In the genomic region with DNA sequence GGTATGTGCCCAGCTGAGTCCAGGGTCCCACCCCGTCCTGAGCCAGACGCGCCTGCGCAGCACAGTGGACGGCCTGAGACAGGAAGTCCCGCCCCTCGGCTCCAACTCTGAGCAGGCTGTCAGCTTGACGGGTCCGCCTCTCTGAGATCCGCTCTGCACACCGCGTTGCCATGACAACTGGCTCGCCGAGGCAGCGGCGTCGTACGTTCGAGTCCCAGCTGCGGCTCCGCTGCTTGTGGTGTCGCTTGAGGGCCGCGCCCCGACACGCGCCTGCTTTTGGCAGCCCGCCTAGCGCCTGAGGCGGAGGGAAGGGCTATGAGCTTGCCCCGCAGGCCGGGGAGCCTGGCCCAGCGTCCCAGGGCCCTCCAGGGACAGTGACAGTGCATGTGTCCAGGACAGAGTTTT, we compare ENCODE assay signal across 8 mouse cellular contexts. TPM values are rescaled to one million over a fixed set of nuclear protein-coding genes. Genes with fewer than 3 reads are reported as not detected.
DNase-seq lines count a peak whose midpoint lies in the region; ATAC-seq and TF ChIP-seq lines count a peak whose summit lies in the region.

No protein-coding gene starts in this region.

- DNase-seq in cerebellum, adult 11 months: peak; percentile 67
- peak; percentile 85 for DNase-seq in liver, embryonic 13.5 days
- DNase-seq in natural killer cell, adult 2 months (ENCODE audit: low spot score in 2 of 2): peak; percentile 82 to 84
- peak; percentile 91 for DNase-seq in splenic B cell, adult 2 months (ENCODE audit: low read depth, low spot score)

- no peaks in the 10 kb centered on the region for H3K36me3 ChIP-seq in heart, embryonic 11.5 days (ENCODE audit: control insufficient read depth, insufficient read depth, low read length)
- H3K36me3 ChIP-seq in kidney, embryonic 14.5 days (ENCODE audit: control insufficient read depth, insufficient read depth, low read length): no peaks in the 10 kb centered on the region
- H3K36me3 ChIP-seq in liver, embryonic 13.5 days: no peaks in the 10 kb centered on the region
- H3K36me3 ChIP-seq in splenic B cell, adult 2 months (ENCODE audit: control insufficient read depth, insufficient read depth, low read length, poor library complexity, severe bottlenecking): no peaks in the 10 kb centered on the region

- H3K4me3 ChIP-seq in embryonic fibroblast, embryonic 13.5 days (ENCODE audit: insufficient read depth, low read length): 0 out of 2 replicates have a peak overlapping the region, but pooled peaks have one; percentile 5
- H3K4me3 ChIP-seq in heart, embryonic 11.5 days (ENCODE audit: low read depth, low read length): peak overlapping the region; percentile 54
- peak overlapping the region; percentile 46 for H3K4me3 ChIP-seq in kidney, embryonic 14.5 days (ENCODE audit: low read length)
- peak overlapping the region; percentile 58 for H3K4me3 ChIP-seq in liver, embryonic 13.5 days (replicated peaks)

- TF ChIP-seq POLR2A in embryonic fibroblast, embryonic 13.5 days (IDR thresholded peaks at IDR 0.05; ENCODE audit: low read depth, low read length): no peak

- no peak for ATAC-seq in cerebellum, adult (ENCODE audit: insufficient number of reproducible peaks, low FRiP score, low TSS enrichment)
- ATAC-seq in heart, embryonic 11.5 days (replicated peaks; ENCODE audit: insufficient number of reproducible peaks, low FRiP score, low TSS enrichment): peak; percentile 90
- peak; percentile 98 for ATAC-seq in kidney, embryonic 14.5 days (ENCODE audit: low FRiP score, low TSS enrichment)
- ATAC-seq in liver, embryonic 13.5 days (ENCODE audit: low read depth): peak; percentile 96

- H3K9ac ChIP-seq in heart, embryonic 11.5 days (ENCODE audit: low read depth, low read length): peak overlapping the region; percentile 73
- peak overlapping the region; percentile 59; the same call in 1 of the 2 replicates for H3K9ac ChIP-seq in kidney, embryonic 14.5 days (ENCODE audit: low read depth, low read length)
- peak overlapping the region; percentile 62 for H3K9ac ChIP-seq in liver, embryonic 13.5 days

- TF ChIP-seq CTCF in embryonic fibroblast, embryonic 13.5 days (IDR thresholded peaks at IDR 0.05; ENCODE audit: borderline replicate concordance, insufficient read depth, low read length): no peak

- H3K27ac ChIP-seq in embryonic fibroblast, embryonic 13.5 days (ENCODE audit: insufficient read depth, low read length): no peak overlapping the region
- H3K27ac ChIP-seq in heart, embryonic 11.5 days (ENCODE audit: low read depth, low read length): no peak overlapping the region
- no peak overlapping the region for H3K27ac ChIP-seq in kidney, embryonic 14.5 days (ENCODE audit: low read depth, low read length)
- H3K27ac ChIP-seq in liver, embryonic 13.5 days: no peak overlapping the region

- no peaks in the 10 kb centered on the region for H3K4me1 ChIP-seq in embryonic fibroblast, embryonic 13.5 days (ENCODE audit: control insufficient read depth, insufficient read depth, low read length)
- no peaks in the 10 kb centered on the region; the same call in 1 of the 2 replicates for H3K4me1 ChIP-seq in heart, embryonic 11.5 days (ENCODE audit: control insufficient read depth, insufficient read depth, low read length)
- 0 out of 2 replicates have a peak, but pooled peaks cover 4% of the 10 kb centered on the region for H3K4me1 ChIP-seq in kidney, embryonic 14.5 days (ENCODE audit: control insufficient read depth, insufficient read depth, low read length)
- H3K4me1 ChIP-seq in liver, embryonic 13.5 days (replicated peaks): peaks cover 7% of the 10 kb centered on the region

- no peaks in the 10 kb centered on the region for H3K9me3 ChIP-seq in heart, embryonic 11.5 days (replicated peaks; ENCODE audit: control insufficient read depth, low read length)
- H3K9me3 ChIP-seq in kidney, embryonic 14.5 days (ENCODE audit: control insufficient read depth, low read length): no peaks in the 10 kb centered on the region
- no peaks in the 10 kb centered on the region for H3K9me3 ChIP-seq in liver, embryonic 13.5 days (replicated peaks)

- H3K27me3 ChIP-seq in heart, embryonic 11.5 days (ENCODE audit: control insufficient read depth, insufficient read depth, low read length): no peaks in the 10 kb centered on the region
- H3K27me3 ChIP-seq in kidney, embryonic 14.5 days (ENCODE audit: control insufficient read depth, insufficient read depth, low read length): no peaks in the 10 kb centered on the region
- H3K27me3 ChIP-seq in liver, embryonic 13.5 days: no peaks in the 10 kb centered on the region; the same call in 1 of the 2 replicates
- H3K27me3 ChIP-seq in splenic B cell, adult 2 months (ENCODE audit: control insufficient read depth, insufficient read depth, low read length, poor library complexity, severe bottlenecking): no peaks in the 10 kb centered on the region

- H3K4me2 ChIP-seq in heart, embryonic 11.5 days: peak overlapping the region; percentile 82
- peak overlapping the region; percentile 63 for H3K4me2 ChIP-seq in kidney, embryonic 14.5 days (replicated peaks; ENCODE audit: low read depth, low read length)
- H3K4me2 ChIP-seq in liver, embryonic 13.5 days: peak overlapping the region; percentile 73

- WGBS in heart, embryonic 11.5 days (ENCODE audit: insufficient replicate concordance): 2% methylated on average over 33 of the region's 33 CpGs
- 2% methylated on average over 33 of the region's 33 CpGs for WGBS in kidney, embryonic 14.5 days
- WGBS in liver, embryonic 13.5 days (ENCODE audit: insufficient replicate concordance): 2% methylated on average over 33 of the region's 33 CpGs

RNA-seq across cellular contexts. Expression of gene Nptx1, which starts 23.0 kb away (rescaled TPM):
- polyA plus RNA-seq in embryonic fibroblast, embryonic 13.5 days (2011; ENCODE audit: insufficient read length, low read depth, missing spikeins): 1.2 and 3.3 TPM in 2 replicates
- polyA plus RNA-seq in heart, embryonic 11.5 days (2014; fragmentation: Nextera tagmentation; extraction: Ambion mirVana): 0.72 and 0.90 TPM in 2 replicates
- 0.40 and 0.53 TPM in 2 replicates for polyA plus RNA-seq in kidney, embryonic 14.5 days (2014; fragmentation: Nextera tagmentation; extraction: Ambion mirVana)
- polyA plus RNA-seq in liver, embryonic 13.5 days (2015; fragmentation: Nextera tagmentation; extraction: Ambion mirVana): 0.05 TPM in 1 of 2 replicates, not detected in the other

RNA-seq across cellular contexts. Expression of gene Endov, which starts 33.4 kb away (rescaled TPM):
- 9.7 and 15.2 TPM in 2 replicates for polyA plus RNA-seq in embryonic fibroblast, embryonic 13.5 days (2011; ENCODE audit: insufficient read length, low read depth, missing spikeins)
- 8.9 and 9.2 TPM in 2 replicates for polyA plus RNA-seq in heart, embryonic 11.5 days (2014; fragmentation: Nextera tagmentation; extraction: Ambion mirVana)
- 14.6 and 18.4 TPM in 2 replicates for polyA plus RNA-seq in kidney, embryonic 14.5 days (2014; fragmentation: Nextera tagmentation; extraction: Ambion mirVana)
- polyA plus RNA-seq in liver, embryonic 13.5 days (2015; fragmentation: Nextera tagmentation; extraction: Ambion mirVana): 7.6 and 7.9 TPM in 2 replicates

Comparison
In these comparisons a context has a peak if more than half of its experiments do, and no peak if none do; other contexts are left out.
1. H3K4me3 ChIP-seq: peak in every context shown above with its lines; median percentile 58 in liver, embryonic 13.5 days; 54 in heart, embryonic 11.5 days; 46 in kidney, embryonic 14.5 days; 5 in embryonic fibroblast, embryonic 13.5 days.